Mouse (Mus musculus): ENCODE results near the gene Ipcef1. TPM values are rescaled to one million over a fixed set of nuclear protein-coding genes. Genes with fewer than 3 reads are reported as not detected.

The Ipcef1 gene
- polyA plus RNA-seq, 1 experiment from 2014 or later = 0.27 TPM

DNA sequence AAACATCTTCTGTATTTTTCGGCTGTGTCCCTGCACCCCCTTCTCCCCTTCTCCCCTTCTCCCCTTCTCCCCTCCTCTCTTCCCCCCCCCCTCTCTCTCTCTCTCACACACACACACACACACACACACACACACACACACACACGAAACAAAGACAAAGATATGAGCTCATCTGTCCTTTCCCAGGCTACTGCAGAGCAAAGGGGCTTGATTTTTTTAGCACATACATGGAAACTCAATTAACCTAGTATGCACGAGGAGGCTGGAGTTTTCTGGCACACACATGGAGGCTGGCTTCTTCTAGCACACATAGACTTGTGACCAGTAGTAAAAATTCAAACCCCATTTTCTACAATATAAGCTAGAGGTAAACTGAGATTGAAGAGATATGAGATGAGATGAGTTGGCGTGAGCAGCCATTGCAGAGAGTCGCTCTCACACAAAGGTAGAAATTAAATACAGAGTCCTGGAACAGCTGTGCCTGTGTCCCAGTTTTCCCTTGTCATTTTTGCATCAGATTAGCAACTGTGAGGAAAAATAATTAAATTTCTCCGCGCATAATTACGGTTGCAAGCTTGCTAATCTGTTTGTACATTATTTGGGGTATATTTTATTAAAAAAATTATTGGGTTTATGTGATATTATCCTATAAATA is 84.6 kb downstream of the Ipcef1 start:
- DNase-seq (ENCODE audit: low spot score) (no peak), ATAC-seq (no peak)
- no peak for TF ChIP-seq EP300 (IDR thresholded peaks at IDR 0.05)
- no peak overlapping the region for H3K27ac ChIP-seq (ENCODE audit: low read length)
- no peaks in the 10 kb centered on the region for H3K4me1 ChIP-seq (ENCODE audit: insufficient read depth, low read depth, low read length)
- no peaks in the 10 kb centered on the region for H3K36me3 ChIP-seq (ENCODE audit: insufficient read depth, low read length)
- WGBS = 79% methylated on average over 8 of the region's 8 CpGs
- no peak overlapping the region for H3K9ac ChIP-seq (replicated peaks; ENCODE audit: low read depth)
- no peaks in the 10 kb centered on the region for H3K9me3 ChIP-seq (ENCODE audit: low read length)
- H3K27me3 ChIP-seq (replicated peaks; ENCODE audit: insufficient read depth, low read length) = no peaks in the 10 kb centered on the region
- H3K4me2 ChIP-seq (replicated peaks; ENCODE audit: low read depth, low read length) = no peak overlapping the region
- H3K4me3 ChIP-seq (ENCODE audit: low read depth, low read length) = no peak overlapping the region

DNA sequence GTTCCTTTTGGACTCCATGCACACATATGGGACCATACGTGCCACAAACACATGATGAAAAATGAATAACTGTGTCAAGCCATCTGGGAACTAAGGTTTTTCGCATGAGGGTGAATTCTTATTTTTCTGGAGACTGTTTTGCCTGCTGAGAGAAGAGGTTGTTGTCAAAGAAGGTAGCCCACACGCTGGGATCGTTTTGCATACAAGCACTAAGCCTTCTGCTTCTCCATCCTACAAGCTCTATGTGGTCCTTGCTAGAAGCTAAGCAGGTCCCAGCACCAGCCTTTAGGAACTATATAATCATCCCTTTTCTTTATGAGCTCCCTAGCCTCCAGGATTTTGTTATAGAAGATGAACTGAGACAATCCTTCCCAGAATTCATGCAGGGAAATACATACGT is 93.5 kb downstream of the Ipcef1 start:
- no peak for DNase-seq (ENCODE audit: low spot score)
- H3K4me1 ChIP-seq (ENCODE audit: insufficient read depth, low read depth, low read length) = no peaks in the 10 kb centered on the region
- no peak for ATAC-seq
- H3K4me3 ChIP-seq (ENCODE audit: low read depth, low read length) = no peak overlapping the region
- no peak for TF ChIP-seq CTCF (IDR thresholded peaks at IDR 0.05)
- TF ChIP-seq EP300 (IDR thresholded peaks at IDR 0.05) = no peak
- H3K4me2 ChIP-seq (replicated peaks; ENCODE audit: low read depth, low read length) = no peak overlapping the region
- H3K9ac ChIP-seq (replicated peaks; ENCODE audit: low read depth) = no peak overlapping the region
- no peaks in the 10 kb centered on the region for H3K27me3 ChIP-seq (replicated peaks; ENCODE audit: insufficient read depth, low read length)
- H3K36me3 ChIP-seq (ENCODE audit: insufficient read depth, low read length) = no peaks in the 10 kb centered on the region
- H3K27ac ChIP-seq (ENCODE audit: low read length) = no peak overlapping the region
- no peaks in the 10 kb centered on the region for H3K9me3 ChIP-seq (ENCODE audit: low read length)
- WGBS = 71% methylated on average over 5 of the region's 5 CpGs

- no peaks in the 10 kb centered on the region for H3K27me3 ChIP-seq (replicated peaks; ENCODE audit: insufficient read depth, low read length)
- 83% methylated on average over 2 of the region's 2 CpGs for WGBS
- H3K36me3 ChIP-seq (ENCODE audit: insufficient read depth, low read length) = no peaks in the 10 kb centered on the region
- H3K4me3 ChIP-seq (ENCODE audit: low read depth, low read length) = no peak overlapping the region
- no peak for ATAC-seq
- no peak for TF ChIP-seq EP300 (IDR thresholded peaks at IDR 0.05)
- no peak for TF ChIP-seq CTCF (IDR thresholded peaks at IDR 0.05)
- no peak overlapping the region for H3K27ac ChIP-seq (ENCODE audit: low read length)
- no peak for DNase-seq (ENCODE audit: low spot score)
- no peak overlapping the region for H3K4me2 ChIP-seq (replicated peaks; ENCODE audit: low read depth, low read length)
- H3K9ac ChIP-seq (replicated peaks; ENCODE audit: low read depth) = no peak overlapping the region
- no peaks in the 10 kb centered on the region for H3K4me1 ChIP-seq (ENCODE audit: insufficient read depth, low read depth, low read length)
- no peaks in the 10 kb centered on the region for H3K9me3 ChIP-seq (ENCODE audit: low read length)
Measured at GRCm38 (mm10) chr10:6956357-6956756, 95.9 kb downstream of the Ipcef1 start.

GRCm38 (mm10) chr10:6954533-6954932 is 97.7 kb downstream of the Ipcef1 start:
- ATAC-seq (no peak), DNase-seq (ENCODE audit: low spot score) (no peak)
- no peaks in the 10 kb centered on the region for H3K36me3 ChIP-seq (ENCODE audit: insufficient read depth, low read length)
- H3K4me1 ChIP-seq (ENCODE audit: insufficient read depth, low read depth, low read length) = no peaks in the 10 kb centered on the region
- H3K4me2 ChIP-seq (replicated peaks; ENCODE audit: low read depth, low read length) = no peak overlapping the region
- H3K27ac ChIP-seq (ENCODE audit: low read length) = no peak overlapping the region
- no peaks in the 10 kb centered on the region for H3K9me3 ChIP-seq (ENCODE audit: low read length)
- no peak overlapping the region for H3K9ac ChIP-seq (replicated peaks; ENCODE audit: low read depth)
- TF ChIP-seq EP300 (IDR thresholded peaks at IDR 0.05) (no peak), CTCF (IDR thresholded peaks at IDR 0.05) (no peak)
- no peaks in the 10 kb centered on the region for H3K27me3 ChIP-seq (replicated peaks; ENCODE audit: insufficient read depth, low read length)
- no peak overlapping the region for H3K4me3 ChIP-seq (ENCODE audit: low read depth, low read length)

- Histone ChIP-seq H3K36me3 (ENCODE audit: insufficient read depth, low read length) (no peaks in the 10 kb centered on the region), H3K9me3 (ENCODE audit: low read length) (no peaks in the 10 kb centered on the region), H3K27me3 (replicated peaks; ENCODE audit: insufficient read depth, low read length) (no peaks in the 10 kb centered on the region), H3K4me1 (ENCODE audit: insufficient read depth, low read depth, low read length) (no peaks in the 10 kb centered on the region), H3K9ac (replicated peaks; ENCODE audit: low read depth) (no peak overlapping the region), H3K27ac (ENCODE audit: low read length) (no peak overlapping the region), H3K4me3 (ENCODE audit: low read depth, low read length) (no peak overlapping the region), H3K4me2 (replicated peaks; ENCODE audit: low read depth, low read length) (no peak overlapping the region)
- ATAC-seq (no peak), DNase-seq (ENCODE audit: low spot score) (no peak)
- 50% methylated on average over 1 of the region's 1 CpGs for WGBS
- TF ChIP-seq CTCF (IDR thresholded peaks at IDR 0.05) = no peak
- no peak for TF ChIP-seq EP300 (IDR thresholded peaks at IDR 0.05)
Measured at GRCm38 (mm10) chr10:6953115-6953514, 99.2 kb downstream of the Ipcef1 start.

DNA sequence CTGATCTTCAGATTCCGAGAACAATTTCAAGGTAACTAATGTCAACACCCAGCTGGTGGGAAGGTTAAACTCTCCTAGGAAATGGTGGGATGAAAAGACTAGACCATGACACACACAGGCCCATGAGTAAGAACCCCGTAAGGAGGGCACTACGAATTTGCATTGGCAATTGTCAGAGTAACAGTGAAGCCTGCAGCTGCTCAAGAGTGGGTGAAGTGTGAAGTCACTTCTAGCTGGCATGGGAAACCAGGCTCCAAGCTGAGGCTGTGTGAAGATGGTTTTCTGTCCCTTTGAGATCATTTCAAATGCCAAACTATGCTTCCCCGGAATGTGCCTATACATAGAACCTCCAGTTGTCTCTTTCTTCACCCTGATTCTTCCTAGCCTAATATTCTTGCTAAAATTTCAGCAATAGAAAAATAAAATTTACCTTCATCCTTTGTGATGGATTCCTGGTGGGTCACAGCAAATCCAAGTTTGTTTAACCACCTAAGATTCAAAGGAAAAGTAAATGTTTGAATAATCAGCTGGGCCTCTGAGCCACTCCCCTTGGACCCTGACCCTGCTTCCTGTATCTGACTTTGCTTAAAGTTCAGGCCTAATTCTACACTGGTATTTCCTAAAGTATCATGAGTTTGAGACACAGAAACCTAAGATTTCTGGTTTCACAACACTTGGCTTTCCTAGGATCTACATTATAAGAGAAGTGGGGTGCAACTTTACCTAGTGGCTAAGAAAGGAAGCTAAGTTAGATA is 115.4 kb downstream of the Ipcef1 start:
- Histone ChIP-seq H3K4me2 (replicated peaks; ENCODE audit: low read depth, low read length) (no peak overlapping the region), H3K4me3 (ENCODE audit: low read depth, low read length) (no peak overlapping the region), H3K36me3 (ENCODE audit: insufficient read depth, low read length) (no peaks in the 10 kb centered on the region), H3K9ac (replicated peaks; ENCODE audit: low read depth) (no peak overlapping the region), H3K27ac (ENCODE audit: low read length) (no peak overlapping the region), H3K4me1 (ENCODE audit: insufficient read depth, low read depth, low read length) (no peaks in the 10 kb centered on the region), H3K9me3 (ENCODE audit: low read length) (no peaks in the 10 kb centered on the region), H3K27me3 (replicated peaks; ENCODE audit: insufficient read depth, low read length) (no peaks in the 10 kb centered on the region)
- ATAC-seq (no peak), DNase-seq (ENCODE audit: low spot score) (no peak)
- TF ChIP-seq CTCF (IDR thresholded peaks at IDR 0.05) (no peak), EP300 (IDR thresholded peaks at IDR 0.05) (no peak)
- 81% methylated on average over 4 of the region's 4 CpGs for WGBS
